Mouse (Mus musculus): ENCODE measurements around the gene Pdap1.
A peak's percentile ranks its signal among the peaks of the same experiment; 100 is the strongest.
"Not testable (repeated sequence)": the region's sequence is repeated elsewhere in the genome, so short reads cannot be mapped to it uniquely, and the experiment has no call there.

The Pdap1 gene

DNA sequence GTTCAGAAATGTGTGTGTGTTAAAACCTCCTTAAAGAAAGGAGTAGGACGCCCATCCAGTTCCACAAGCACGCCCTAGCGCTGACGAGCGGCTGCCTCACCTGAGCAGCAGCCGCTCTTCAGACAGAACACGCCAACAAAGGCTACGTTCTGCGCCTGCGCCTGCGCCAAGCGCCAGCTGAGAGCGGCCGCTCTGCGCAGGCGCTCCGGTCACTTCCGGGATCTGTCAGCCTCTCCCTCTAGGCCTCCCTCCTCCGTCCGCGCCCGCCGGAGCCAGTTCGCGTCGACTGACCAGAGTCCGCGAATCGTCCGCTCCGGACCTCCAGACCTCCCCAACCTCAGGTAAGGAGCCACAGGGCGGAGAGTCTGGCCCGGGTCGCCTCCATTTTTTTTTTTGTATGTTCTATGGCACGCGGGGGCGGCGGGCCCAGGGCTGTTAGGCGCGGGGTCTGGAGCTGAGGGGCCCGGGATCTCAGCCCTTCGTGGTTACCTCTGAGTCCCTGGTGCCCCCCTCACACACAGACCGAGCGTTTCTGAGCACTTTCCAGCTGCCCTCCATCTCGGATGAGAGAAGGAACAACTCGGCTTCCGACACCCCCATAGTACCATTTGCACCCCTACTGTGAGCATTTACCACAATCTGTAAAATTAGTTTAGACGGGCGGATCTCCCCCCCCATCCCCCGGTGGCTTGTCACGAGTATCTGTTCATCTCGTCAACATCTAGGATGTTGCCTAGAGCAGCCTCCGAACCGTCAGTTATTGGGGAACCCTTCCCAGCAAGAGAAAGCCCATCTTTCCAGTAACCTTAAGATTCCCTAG is 56.2 kb downstream of the Pdap1 start, which contains the start of the genes Arpc1a and Kpna7:
TSS of gene Arpc1a (plus strand) at position 199 of the 820 bp plus-strand sequence.
TSS of gene Kpna7 (minus strand) at position 399 of the 820 bp plus-strand sequence.
- peak; percentile 83 for DNase-seq (ENCODE audit: extremely low read depth, low read depth)

DNA sequence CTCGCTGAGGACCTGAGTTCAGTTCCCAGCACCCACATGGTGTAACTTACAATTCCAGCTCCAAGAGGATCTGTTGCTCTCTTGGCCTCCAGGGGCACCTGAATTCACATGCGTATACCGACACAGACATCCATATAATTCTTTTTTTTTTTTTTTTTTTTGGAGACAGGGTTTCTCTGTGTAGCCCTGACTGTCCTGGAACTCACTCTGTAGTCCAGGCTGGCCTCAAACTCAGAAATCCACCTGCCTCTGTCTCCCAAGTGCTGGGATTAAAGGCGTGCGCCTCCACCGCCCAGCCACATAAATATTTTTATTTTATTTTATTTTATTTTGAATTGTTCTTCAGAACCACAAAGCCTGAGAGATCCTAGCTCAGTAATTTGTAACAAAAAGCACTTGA is 56.8 kb downstream of the Pdap1 start:
- not testable (repeated sequence) for DNase-seq (ENCODE audit: extremely low read depth, low read depth)

- no peak for DNase-seq (ENCODE audit: extremely low read depth, low read depth)
These were observed 58.0 kb downstream of the Pdap1 start for GRCm38 (mm10) chr5:145081866-145082613.
